Mouse (Mus musculus) liver, embryonic 13.5 days (tissue): Measurements from ENCODE around the gene Cyth3. TPM values are rescaled to one million over a fixed set of nuclear protein-coding genes. Genes with fewer than 3 reads are reported as not detected.

Experiments
- ATAC-seq: fragments of 200-750 bp; cut with Nextera tagmentation; 2 replicates; pipeline ENCODE4 v1.8.0; 2017; ENCODE audit warnings: low read depth, mild to moderate bottlenecking, moderate number of reproducible peaks, moderate library complexity
- DNase-seq: peaks from one replicate; pipeline ENCODE4 v3.0.0; 2022
- H3K27ac ChIP-seq: fragments of 300-500 bp; sonication (generic); 2 replicates; pipeline ENCODE4 v1.5.1; 2015; ENCODE audit warnings: moderate library complexity, mild to moderate bottlenecking, inconsistent platforms
- H3K27me3 ChIP-seq: fragments of 300-500 bp; sonication (generic); 2 replicates; pipeline ENCODE4 v1.6.1; 2015; ENCODE audit warnings: mild to moderate bottlenecking, inconsistent platforms
- H3K36me3 ChIP-seq: fragments of 300-500 bp; sonication (generic); 2 replicates; pipeline ENCODE4 v1.6.1; 2015; ENCODE audit warnings: mild to moderate bottlenecking, inconsistent platforms
- H3K4me1 ChIP-seq: fragments of 300-500 bp; sonication (generic); replicated peaks from 2 replicates; pipeline ENCODE4 v1.6.1; 2015; ENCODE audit warnings: inconsistent platforms
- H3K4me2 ChIP-seq: fragments of 300-500 bp; sonication (generic); 2 replicates; pipeline ENCODE4 v1.6.1; 2015; ENCODE audit warnings: inconsistent platforms, mild to moderate bottlenecking, moderate library complexity
- H3K4me3 ChIP-seq: fragments of 300-500 bp; sonication (generic); replicated peaks from 2 replicates; pipeline ENCODE4 v1.5.1; 2015; ENCODE audit warnings: mild to moderate bottlenecking, inconsistent platforms
- H3K9ac ChIP-seq: fragments of 300-500 bp; sonication (generic); 2 replicates; pipeline ENCODE4 v1.6.1; 2015; ENCODE audit warnings: mild to moderate bottlenecking, inconsistent platforms
- H3K9me3 ChIP-seq: fragments of 300-500 bp; sonication (generic); replicated peaks from 2 replicates; pipeline ENCODE4 v1.6.1; 2016; ENCODE audit warnings: inconsistent platforms
- WGBS: fragments of 180-500 bp; shearing (Covaris S2); methylation state at CpG from one replicate; pipeline ENCODE4 v1.1.7; 2015; ENCODE audit not compliant: insufficient replicate concordance; 5-methylcytosine and 5-hydroxymethylcytosine counted together
- polyA plus RNA-seq: library from polyadenylated mRNA; unstranded; fragments of >200 nt; fragmentation: Nextera tagmentation; extraction: Ambion mirVana; gene quantifications from 2 replicates; pipeline ENCODE4 v1.2.1, GENCODE M21; 2015

Cyth3 gene
- polyA plus RNA-seq, 1 experiment from 2014 or later, result 35.0 TPM

- Histone ChIP-seq H3K4me3 (no peak overlapping the region), H3K27ac (peak overlapping the region; percentile 94), H3K27me3 (no peaks in the 10 kb centered on the region), H3K9ac (peak overlapping the region; percentile 44), H3K4me1 (peaks cover 98% of the 10 kb centered on the region), H3K9me3 (no peaks in the 10 kb centered on the region), H3K4me2 (peak overlapping the region; percentile 47), H3K36me3 (0 out of 2 replicates have a peak, but pooled peaks cover under 1% of the 10 kb centered on the region)
- ATAC-seq (no peak), DNase-seq (no peak)
- WGBS, result 31% methylated on average over 7 of the region's 7 CpGs
Measured at GRCm38 (mm10) chr5:143636173-143636572, 13.9 kb downstream of the Cyth3 start.

- WGBS, result 82% methylated on average over 11 of the region's 11 CpGs
- peak overlapping the region; percentile 12; the same call in 1 of the 2 replicates for H3K4me2 ChIP-seq
Measured at GRCm38 (mm10) chr5:143637832-143638420, 15.7 kb downstream of the Cyth3 start.

GRCm38 (mm10) chr5:143638516-143639270 lies 16.4 kb downstream of the Cyth3 start:
- 38% methylated on average over 7 of the region's 7 CpGs for WGBS
- H3K4me2 ChIP-seq, result peak overlapping the region; percentile 54
- peak overlapping the region; percentile 27; the same call in 1 of the 2 replicates for H3K9ac ChIP-seq

More at GRCm38 (mm10) chr5:143637832-143638420, 15.7 kb downstream of the Cyth3 start:
- no peaks in the 10 kb centered on the region for H3K9me3 ChIP-seq
- H3K27me3 ChIP-seq, result no peaks in the 10 kb centered on the region
- H3K36me3 ChIP-seq, result no peaks in the 10 kb centered on the region
- peak overlapping the region; percentile 92 for H3K27ac ChIP-seq
- ATAC-seq (no peak), DNase-seq (no peak)
- peak overlapping the region; percentile 26; the same call in 1 of the 2 replicates for H3K9ac ChIP-seq
- peaks cover 98% of the 10 kb centered on the region for H3K4me1 ChIP-seq
- H3K4me3 ChIP-seq, result no peak overlapping the region

GRCm38 (mm10) chr5:143639329-143639728 lies 17.1 kb downstream of the Cyth3 start:
- Histone ChIP-seq H3K27me3 (no peaks in the 10 kb centered on the region), H3K36me3 (no peaks in the 10 kb centered on the region), H3K9ac (peak overlapping the region; percentile 63), H3K4me3 (no peak overlapping the region), H3K4me1 (peaks cover 98% of the 10 kb centered on the region), H3K4me2 (peak overlapping the region; percentile 54), H3K9me3 (no peaks in the 10 kb centered on the region), H3K27ac (peak overlapping the region; percentile 92)
- DNase-seq (no peak), ATAC-seq (peak; percentile 45)
- WGBS, result 34% methylated on average over 4 of the region's 4 CpGs

More at GRCm38 (mm10) chr5:143638516-143639270, 16.4 kb downstream of the Cyth3 start:
- Histone ChIP-seq H3K27me3 (no peaks in the 10 kb centered on the region), H3K4me3 (no peak overlapping the region), H3K4me1 (peaks cover 98% of the 10 kb centered on the region), H3K9me3 (no peaks in the 10 kb centered on the region), H3K36me3 (no peaks in the 10 kb centered on the region), H3K27ac (peak overlapping the region; percentile 92)
- DNase-seq, result no peak
- peak; percentile 57 for ATAC-seq

- Histone ChIP-seq H3K4me3 (no peak overlapping the region; the same call in 1 of the 2 replicates), H3K27ac (peak overlapping the region; percentile 92), H3K36me3 (no peaks in the 10 kb centered on the region), H3K4me2 (peak overlapping the region; percentile 54), H3K4me1 (peaks cover 98% of the 10 kb centered on the region), H3K9me3 (no peaks in the 10 kb centered on the region), H3K9ac (peak overlapping the region; percentile 63), H3K27me3 (no peaks in the 10 kb centered on the region)
- peak; percentile 62 for DNase-seq
- WGBS, result 22% methylated on average over 7 of the region's 7 CpGs
- peak; percentile 84 for ATAC-seq
Measured at GRCm38 (mm10) chr5:143639810-143640209, 17.6 kb downstream of the Cyth3 start.

- ATAC-seq, result no peak
- Histone ChIP-seq H3K27me3 (no peaks in the 10 kb centered on the region), H3K36me3 (no peaks in the 10 kb centered on the region), H3K4me3 (no peak overlapping the region), H3K9ac (no peak overlapping the region; the same call in 1 of the 2 replicates), H3K27ac (peak overlapping the region; percentile 45), H3K9me3 (no peaks in the 10 kb centered on the region), H3K4me1 (peaks cover 98% of the 10 kb centered on the region), H3K4me2 (no peak overlapping the region)
- 85% methylated on average over 3 of the region's 3 CpGs for WGBS
- DNase-seq, result no peak
Measured at GRCm38 (mm10) chr5:143641503-143641902, 19.3 kb downstream of the Cyth3 start.

- H3K9me3 ChIP-seq, result no peaks in the 10 kb centered on the region
- H3K27me3 ChIP-seq, result no peaks in the 10 kb centered on the region
- no peak overlapping the region for H3K4me2 ChIP-seq
- ATAC-seq (no peak), DNase-seq (no peak)
- H3K9ac ChIP-seq, result no peak overlapping the region
- WGBS, result 69% methylated on average over 4 of the region's 4 CpGs
- H3K36me3 ChIP-seq, result no peaks in the 10 kb centered on the region
- peak overlapping the region; percentile 65 for H3K27ac ChIP-seq
- H3K4me1 ChIP-seq, result peaks cover 98% of the 10 kb centered on the region
- no peak overlapping the region for H3K4me3 ChIP-seq
Measured at GRCm38 (mm10) chr5:143642262-143642831, 20.1 kb downstream of the Cyth3 start.

GRCm38 (mm10) chr5:143645976-143646375 lies 23.7 kb downstream of the Cyth3 start:
- Histone ChIP-seq H3K27me3 (no peaks in the 10 kb centered on the region), H3K4me1 (peaks cover 84% of the 10 kb centered on the region), H3K27ac (peak overlapping the region; percentile 90), H3K9ac (peak overlapping the region; percentile 45; the same call in 1 of the 2 replicates), H3K36me3 (peaks cover 18% of the 10 kb centered on the region), H3K4me3 (no peak overlapping the region), H3K4me2 (peak overlapping the region; percentile 4), H3K9me3 (0 out of 2 replicates have a peak, but pooled peaks cover 4% of the 10 kb centered on the region)
- DNase-seq (no peak), ATAC-seq (peak; percentile 66)
- 38% methylated on average over 5 of the region's 5 CpGs for WGBS

- Histone ChIP-seq H3K27me3 (no peaks in the 10 kb centered on the region), H3K9me3 (0 out of 2 replicates have a peak, but pooled peaks cover 4% of the 10 kb centered on the region), H3K4me3 (no peak overlapping the region), H3K9ac (peak overlapping the region; percentile 62), H3K4me2 (peak overlapping the region; percentile 39), H3K4me1 (peaks cover 84% of the 10 kb centered on the region), H3K27ac (peak overlapping the region; percentile 90), H3K36me3 (peaks cover 23% of the 10 kb centered on the region)
- ATAC-seq (peak; percentile 69), DNase-seq (no peak)
- 44% methylated on average over 2 of the region's 2 CpGs for WGBS
Measured at GRCm38 (mm10) chr5:143647412-143647811, 25.2 kb downstream of the Cyth3 start.

- peak overlapping the region; percentile 62 for H3K9ac ChIP-seq
- peak overlapping the region; percentile 39 for H3K4me2 ChIP-seq
- peaks cover 84% of the 10 kb centered on the region for H3K4me1 ChIP-seq
- H3K27ac ChIP-seq, result peak overlapping the region; percentile 88
- H3K9me3 ChIP-seq, result 0 out of 2 replicates have a peak, but pooled peaks cover 4% of the 10 kb centered on the region
- WGBS, result 19% methylated on average over 2 of the region's 2 CpGs
- ATAC-seq, result peak; percentile 66
- H3K4me3 ChIP-seq, result no peak overlapping the region
- H3K27me3 ChIP-seq, result no peaks in the 10 kb centered on the region
- H3K36me3 ChIP-seq, result peaks cover 23% of the 10 kb centered on the region
- no peak for DNase-seq
Measured at GRCm38 (mm10) chr5:143648058-143648457, 25.8 kb downstream of the Cyth3 start.

GRCm38 (mm10) chr5:143649168-143649567 lies 26.9 kb downstream of the Cyth3 start:
- DNase-seq, result no peak
- 81% methylated on average over 6 of the region's 6 CpGs for WGBS

More at GRCm38 (mm10) chr5:143649168-143649567, 26.9 kb downstream of the Cyth3 start:
- peak overlapping the region; percentile 24; the same call in 1 of the 2 replicates for H3K27ac ChIP-seq
- H3K4me3 ChIP-seq, result no peak overlapping the region
- H3K27me3 ChIP-seq, result no peaks in the 10 kb centered on the region
- H3K4me2 ChIP-seq, result no peak overlapping the region
- H3K9me3 ChIP-seq, result 0 out of 2 replicates have a peak, but pooled peaks cover 4% of the 10 kb centered on the region
- H3K9ac ChIP-seq, result no peak overlapping the region
- ATAC-seq, result no peak
- H3K36me3 ChIP-seq, result peaks cover 23% of the 10 kb centered on the region
- peaks cover 85% of the 10 kb centered on the region for H3K4me1 ChIP-seq
